Mouse (Mus musculus) forebrain, embryonic 12.5 days (tissue): Measurements from ENCODE around the gene Wdfy2. TPM values are rescaled to one million over a fixed set of nuclear protein-coding genes. Genes with fewer than 3 reads are reported as not detected.

Experiments
- ATAC-seq: fragments of 200-750 bp; cut with Nextera tagmentation; 2 replicates; pipeline ENCODE4 v1.8.0; 2017; ENCODE audit warnings: moderate TSS enrichment; ENCODE audit not compliant: low FRiP score
- H3K27ac ChIP-seq: fragments of 300-500 bp; sonication (generic); 2 replicates; pipeline ENCODE4 v1.5.1; 2016; ENCODE audit warnings: mild to moderate bottlenecking
- H3K27me3 ChIP-seq: fragments of 300-500 bp; sonication (generic); 2 replicates; pipeline ENCODE4 v1.6.1; 2016; ENCODE audit warnings: mild to moderate bottlenecking
- H3K36me3 ChIP-seq: fragments of 300-500 bp; sonication (generic); replicated peaks from 2 replicates; pipeline ENCODE4 v1.6.1; 2016; ENCODE audit warnings: mild to moderate bottlenecking
- H3K4me1 ChIP-seq: fragments of 300-500 bp; sonication (generic); 2 replicates; pipeline ENCODE4 v1.6.1; 2016
- H3K4me2 ChIP-seq: fragments of 300-500 bp; sonication (generic); 2 replicates; pipeline ENCODE4 v1.6.1; 2016; ENCODE audit warnings: mild to moderate bottlenecking, moderate library complexity
- H3K4me3 ChIP-seq: fragments of 300-500 bp; sonication (generic); replicated peaks from 2 replicates; pipeline ENCODE4 v1.5.1; 2016; ENCODE audit warnings: mild to moderate bottlenecking
- H3K9ac ChIP-seq: fragments of 300-500 bp; sonication (generic); 2 replicates; pipeline ENCODE4 v1.6.1; 2016; ENCODE audit warnings: mild to moderate bottlenecking
- H3K9me3 ChIP-seq: fragments of 300-500 bp; sonication (generic); 2 replicates; pipeline ENCODE4 v1.6.1; 2016
- WGBS: fragments of 180-500 bp; shearing (Covaris S2); methylation state at CpG from one replicate; pipeline ENCODE4 v1.1.7; 2016; 5-methylcytosine and 5-hydroxymethylcytosine counted together
- polyA plus RNA-seq: library from polyadenylated mRNA; unstranded; fragments of >200 nt; fragmentation: Nextera tagmentation; extraction: Ambion mirVana; gene quantifications from 2 replicates; pipeline ENCODE4 v1.2.1, GENCODE M21; 2016

Wdfy2 gene
- polyA plus RNA-seq, 1 experiment from 2014 or later = 15.1 TPM

- no peak overlapping the region for H3K9ac ChIP-seq
- H3K9me3 ChIP-seq = no peaks in the 10 kb centered on the region
- no peak for ATAC-seq
- H3K27ac ChIP-seq = no peak overlapping the region
- H3K27me3 ChIP-seq = no peaks in the 10 kb centered on the region
- H3K4me3 ChIP-seq = no peak overlapping the region
- 78% methylated on average over 5 of the region's 5 CpGs for WGBS
- no peaks in the 10 kb centered on the region for H3K4me1 ChIP-seq
- no peaks in the 10 kb centered on the region; the same call in 1 of the 2 replicates for H3K36me3 ChIP-seq
- H3K4me2 ChIP-seq = no peak overlapping the region
Observed at GRCm38 (mm10) chr14:62921401-62921800, 83.9 kb downstream of the Wdfy2 start.

- Histone ChIP-seq H3K27ac (no peak overlapping the region), H3K4me1 (no peaks in the 10 kb centered on the region), H3K9ac (no peak overlapping the region), H3K27me3 (no peaks in the 10 kb centered on the region), H3K4me3 (no peak overlapping the region), H3K36me3 (no peaks in the 10 kb centered on the region; the same call in 1 of the 2 replicates), H3K4me2 (no peak overlapping the region), H3K9me3 (no peaks in the 10 kb centered on the region)
- ATAC-seq = no peak
Observed at GRCm38 (mm10) chr14:62922637-62923036, 85.2 kb downstream of the Wdfy2 start.

GRCm38 (mm10) chr14:62924800-62925199 lies 87.3 kb downstream of the Wdfy2 start:
- Histone ChIP-seq H3K27me3 (no peaks in the 10 kb centered on the region), H3K4me2 (no peak overlapping the region), H3K9me3 (no peaks in the 10 kb centered on the region), H3K4me3 (no peak overlapping the region), H3K36me3 (peaks cover 8% of the 10 kb centered on the region; the same call in 1 of the 2 replicates), H3K4me1 (no peaks in the 10 kb centered on the region), H3K27ac (no peak overlapping the region), H3K9ac (no peak overlapping the region)
- WGBS = 85% methylated on average over 4 of the region's 4 CpGs
- ATAC-seq = no peak

GRCm38 (mm10) chr14:62928101-62928541 lies 90.6 kb downstream of the Wdfy2 start:
- WGBS = 82% methylated on average over 5 of the region's 5 CpGs
- peaks cover 21% of the 10 kb centered on the region for H3K36me3 ChIP-seq
- H3K9ac ChIP-seq = no peak overlapping the region
- H3K4me2 ChIP-seq = no peak overlapping the region
- no peak overlapping the region for H3K4me3 ChIP-seq
- H3K27ac ChIP-seq = no peak overlapping the region
- no peaks in the 10 kb centered on the region for H3K9me3 ChIP-seq
- no peaks in the 10 kb centered on the region for H3K4me1 ChIP-seq
- H3K27me3 ChIP-seq = no peaks in the 10 kb centered on the region
- ATAC-seq = no peak

- ATAC-seq = no peak
- Histone ChIP-seq H3K4me1 (no peaks in the 10 kb centered on the region), H3K27me3 (no peaks in the 10 kb centered on the region), H3K36me3 (peaks cover 24% of the 10 kb centered on the region), H3K9ac (no peak overlapping the region), H3K9me3 (no peaks in the 10 kb centered on the region), H3K27ac (no peak overlapping the region), H3K4me2 (no peak overlapping the region), H3K4me3 (no peak overlapping the region)
- 86% methylated on average over 9 of the region's 9 CpGs for WGBS
Observed at GRCm38 (mm10) chr14:62935361-62935760, 97.9 kb downstream of the Wdfy2 start.

GRCm38 (mm10) chr14:62936631-62937380 lies 99.3 kb downstream of the Wdfy2 start:
- Histone ChIP-seq H3K4me3 (no peak overlapping the region), H3K9me3 (no peaks in the 10 kb centered on the region), H3K36me3 (peaks cover 22% of the 10 kb centered on the region), H3K27ac (no peak overlapping the region), H3K9ac (no peak overlapping the region), H3K4me2 (no peak overlapping the region), H3K27me3 (no peaks in the 10 kb centered on the region), H3K4me1 (no peaks in the 10 kb centered on the region)
- ATAC-seq = no peak
- WGBS = 95% methylated on average over 6 of the region's 6 CpGs

GRCm38 (mm10) chr14:62937675-62938074 lies 100.2 kb downstream of the Wdfy2 start:
- Histone ChIP-seq H3K36me3 (peaks cover 22% of the 10 kb centered on the region), H3K4me3 (no peak overlapping the region), H3K9me3 (no peaks in the 10 kb centered on the region), H3K9ac (no peak overlapping the region), H3K4me1 (no peaks in the 10 kb centered on the region), H3K4me2 (no peak overlapping the region), H3K27ac (no peak overlapping the region), H3K27me3 (no peaks in the 10 kb centered on the region)
- ATAC-seq = no peak
- 61% methylated on average over 5 of the region's 5 CpGs for WGBS

GRCm38 (mm10) chr14:62939435-62939834 lies 102.0 kb downstream of the Wdfy2 start:
- Histone ChIP-seq H3K4me3 (no peak overlapping the region), H3K36me3 (peaks cover 30% of the 10 kb centered on the region), H3K9ac (no peak overlapping the region), H3K27me3 (no peaks in the 10 kb centered on the region), H3K9me3 (no peaks in the 10 kb centered on the region), H3K4me1 (no peaks in the 10 kb centered on the region), H3K27ac (no peak overlapping the region), H3K4me2 (no peak overlapping the region)
- WGBS = 98% methylated on average over 3 of the region's 3 CpGs
- ATAC-seq = no peak

- Histone ChIP-seq H3K4me3 (no peak overlapping the region), H3K9ac (no peak overlapping the region), H3K4me1 (no peaks in the 10 kb centered on the region), H3K36me3 (peaks cover 37% of the 10 kb centered on the region), H3K4me2 (no peak overlapping the region), H3K27me3 (no peaks in the 10 kb centered on the region), H3K9me3 (no peaks in the 10 kb centered on the region), H3K27ac (no peak overlapping the region)
- ATAC-seq = no peak
- 92% methylated on average over 14 of the region's 14 CpGs for WGBS
Observed at GRCm38 (mm10) chr14:62940383-62941074, 103.1 kb downstream of the Wdfy2 start.

GRCm38 (mm10) chr14:62946794-62947193 lies 109.3 kb downstream of the Wdfy2 start:
- H3K4me1 ChIP-seq = no peaks in the 10 kb centered on the region; the same call in 1 of the 2 replicates
- H3K9ac ChIP-seq = no peak overlapping the region
- H3K4me3 ChIP-seq = no peak overlapping the region
- WGBS = 93% methylated on average over 3 of the region's 3 CpGs
- H3K36me3 ChIP-seq = peaks cover 17% of the 10 kb centered on the region
- H3K4me2 ChIP-seq = no peak overlapping the region
- H3K27ac ChIP-seq = no peak overlapping the region
- no peaks in the 10 kb centered on the region for H3K9me3 ChIP-seq
- ATAC-seq = no peak
- H3K27me3 ChIP-seq = no peaks in the 10 kb centered on the region

GRCm38 (mm10) chr14:62956091-62956490 lies 118.6 kb downstream of the Wdfy2 start:
- no peak for ATAC-seq
- Histone ChIP-seq H3K9me3 (no peaks in the 10 kb centered on the region), H3K9ac (no peak overlapping the region), H3K27me3 (no peaks in the 10 kb centered on the region), H3K4me2 (no peak overlapping the region), H3K4me1 (no peaks in the 10 kb centered on the region), H3K36me3 (peaks cover 69% of the 10 kb centered on the region), H3K27ac (no peak overlapping the region), H3K4me3 (no peak overlapping the region)
- 91% methylated on average over 9 of the region's 9 CpGs for WGBS

- Histone ChIP-seq H3K36me3 (peaks cover 11% of the 10 kb centered on the region), H3K27me3 (no peaks in the 10 kb centered on the region), H3K4me2 (no peak overlapping the region), H3K27ac (no peak overlapping the region), H3K9ac (no peak overlapping the region), H3K4me1 (peaks cover 11% of the 10 kb centered on the region; the same call in 1 of the 2 replicates), H3K9me3 (no peaks in the 10 kb centered on the region), H3K4me3 (no peak overlapping the region)
- no peak for ATAC-seq
- 86% methylated on average over 4 of the region's 4 CpGs for WGBS
Observed at GRCm38 (mm10) chr14:62963632-62964031, 126.2 kb downstream of the Wdfy2 start.

- Histone ChIP-seq H3K27ac (no peak overlapping the region), H3K4me1 (peaks cover 11% of the 10 kb centered on the region; the same call in 1 of the 2 replicates), H3K9me3 (no peaks in the 10 kb centered on the region), H3K4me3 (no peak overlapping the region), H3K36me3 (no peaks in the 10 kb centered on the region), H3K9ac (no peak overlapping the region), H3K4me2 (no peak overlapping the region), H3K27me3 (no peaks in the 10 kb centered on the region)
- ATAC-seq = no peak
- WGBS = 88% methylated on average over 5 of the region's 5 CpGs
Observed at GRCm38 (mm10) chr14:62965342-62965741, 127.9 kb downstream of the Wdfy2 start.
